Mouse (Mus musculus) lung, embryonic 14.5 days (tissue): Measurements from ENCODE around the gene Tbxa2r. TPM values are rescaled to one million over a fixed set of nuclear protein-coding genes. Genes with fewer than 3 reads are reported as not detected.

Source experiments
- ATAC-seq: fragments of 200-750 bp; cut with Nextera tagmentation; 2 replicates; pipeline ENCODE4 v1.8.0; 2017; ENCODE audit warnings: mild to moderate bottlenecking, moderate TSS enrichment, moderate library complexity; ENCODE audit not compliant: insufficient read depth
- DNase-seq: peaks from one replicate; pipeline ENCODE4 v3.0.0-alpha.2; 2015
- H3K27ac ChIP-seq: fragments of 300-500 bp; sonication (generic); 2 replicates; pipeline ENCODE4 v1.5.1; 2014; ENCODE audit warnings: low read depth, mild to moderate bottlenecking, moderate library complexity
- H3K27me3 ChIP-seq: fragments of 300-500 bp; sonication (generic); 2 replicates; pipeline ENCODE4 v1.6.1; 2014; ENCODE audit warnings: low read length, control low read depth; ENCODE audit not compliant: insufficient read depth
- H3K36me3 ChIP-seq: fragments of 300-500 bp; sonication (generic); 2 replicates; pipeline ENCODE4 v1.6.1; 2014; ENCODE audit warnings: control low read depth; ENCODE audit not compliant: insufficient read depth
- H3K4me1 ChIP-seq: fragments of 300-500 bp; sonication (generic); 2 replicates; pipeline ENCODE4 v1.6.1; 2014; ENCODE audit warnings: antibody characterized with exemption, control low read depth; ENCODE audit not compliant: insufficient read depth
- H3K4me2 ChIP-seq: fragments of 300-500 bp; sonication (generic); 2 replicates; pipeline ENCODE4 v1.6.1; 2014; ENCODE audit warnings: mild to moderate bottlenecking
- H3K4me3 ChIP-seq: fragments of 300-500 bp; sonication (generic); 2 replicates; pipeline ENCODE4 v1.5.1; 2014; ENCODE audit warnings: low read depth, low read length
- H3K9ac ChIP-seq: fragments of 300-500 bp; sonication (generic); 2 replicates; pipeline ENCODE4 v1.6.1; 2014
- H3K9me3 ChIP-seq: fragments of 300-500 bp; sonication (generic); 2 replicates; pipeline ENCODE4 v1.6.1; 2016; ENCODE audit warnings: low read depth, low read length, control low read depth
- CTCF ChIP-seq: IDR thresholded peaks from 2 replicates; pipeline ENCODE4 v1.5.1; 2016; ENCODE audit warnings: antibody characterized with exemption, low read depth
- WGBS: fragments of 180-500 bp; shearing (Covaris S2); extraction: QIAGEN DNeasy Blood & Tissue Kit; methylation state at CpG from one replicate; pipeline ENCODE4 v1.1.7; 2014; 5-methylcytosine and 5-hydroxymethylcytosine counted together
- polyA plus RNA-seq: library from polyadenylated mRNA; unstranded; fragments of >200 nt; fragmentation: Nextera tagmentation; extraction: Ambion mirVana; gene quantifications from 2 replicates; pipeline ENCODE4 v1.2.1, GENCODE M21; 2014

The Tbxa2r gene
- polyA plus RNA-seq, 1 experiment from 2014 or later = 15.0 TPM

- Histone ChIP-seq H3K4me1 (peaks cover 19% of the 10 kb centered on the region; the same call in 1 of the 2 replicates), H3K9ac (peak overlapping the region; percentile 59), H3K4me3 (peak overlapping the region; percentile 98), H3K27me3 (no peaks in the 10 kb centered on the region), H3K36me3 (peaks cover 59% of the 10 kb centered on the region), H3K4me2 (peak overlapping the region; percentile 76), H3K27ac (peak overlapping the region; percentile 87), H3K9me3 (no peaks in the 10 kb centered on the region)
- no peak for TF ChIP-seq CTCF
- DNase-seq (peak; percentile 100), ATAC-seq (peak; percentile 25; the same call in 1 of the 2 replicates)
- 2% methylated on average over 38 of the region's 38 CpGs for WGBS
These were observed 8.6 kb upstream of the Tbxa2r start for GRCm38 (mm10) chr10:81319741-81320549.

- under 1% methylated on average over 68 of the region's 68 CpGs for WGBS
- Histone ChIP-seq H3K4me1 (peaks cover 19% of the 10 kb centered on the region; the same call in 1 of the 2 replicates), H3K9ac (peak within 1 kb of the TSS; percentile 87), H3K36me3 (peaks cover 61% of the 10 kb centered on the region), H3K27me3 (no peaks in the 10 kb centered on the region), H3K9me3 (no peaks in the 10 kb centered on the region), H3K27ac (peak within 1 kb of the TSS; percentile 87), H3K4me2 (peak within 1 kb of the TSS; percentile 76), H3K4me3 (peak within 1 kb of the TSS; percentile 98)
- peak; percentile 88 for ATAC-seq
- DNase-seq = peak; percentile 100
- TF ChIP-seq CTCF = peak; percentile 59
These were observed 7.8 kb upstream of the Tbxa2r start, which contains the start of gene Cactin for GRCm38 (mm10) chr10:81320550-81321347. Gene Cactin, plus strand, starts transcription at chr10:81321103.

GRCm38 (mm10) chr10:81321436-81321835 is 7.1 kb upstream of the Tbxa2r start:
- ATAC-seq = no peak; the same call in 1 of the 2 replicates
- WGBS = 3% methylated on average over 20 of the region's 20 CpGs
- no peak for TF ChIP-seq CTCF

GRCm38 (mm10) chr10:81322444-81322843 is 6.1 kb upstream of the Tbxa2r start:
- Histone ChIP-seq H3K4me2 (peak overlapping the region; percentile 76), H3K27me3 (no peaks in the 10 kb centered on the region), H3K4me3 (peak overlapping the region; percentile 98), H3K4me1 (peaks cover 10% of the 10 kb centered on the region; the same call in 1 of the 2 replicates), H3K9me3 (no peaks in the 10 kb centered on the region), H3K27ac (no peak overlapping the region), H3K9ac (no peak overlapping the region), H3K36me3 (peaks cover 68% of the 10 kb centered on the region)
- no peak for TF ChIP-seq CTCF
- DNase-seq = no peak
- ATAC-seq = no peak
- 91% methylated on average over 27 of the region's 27 CpGs for WGBS

More at GRCm38 (mm10) chr10:81321436-81321835, 7.1 kb upstream of the Tbxa2r start:
- no peak for DNase-seq
- Histone ChIP-seq H3K4me1 (peaks cover 18% of the 10 kb centered on the region; the same call in 1 of the 2 replicates), H3K4me3 (peak overlapping the region; percentile 98), H3K27ac (peak overlapping the region; percentile 86), H3K9ac (peak overlapping the region; percentile 87), H3K4me2 (peak overlapping the region; percentile 76), H3K27me3 (no peaks in the 10 kb centered on the region), H3K9me3 (no peaks in the 10 kb centered on the region), H3K36me3 (peaks cover 61% of the 10 kb centered on the region)

- no peak for DNase-seq
- 89% methylated on average over 23 of the region's 23 CpGs for WGBS
- no peak for ATAC-seq
- H3K27me3 ChIP-seq = no peaks in the 10 kb centered on the region
- H3K27ac ChIP-seq = no peak overlapping the region
- no peak for TF ChIP-seq CTCF
- H3K36me3 ChIP-seq = peaks cover 59% of the 10 kb centered on the region
- no peak overlapping the region for H3K4me2 ChIP-seq
- no peaks in the 10 kb centered on the region for H3K9me3 ChIP-seq
- no peak overlapping the region for H3K4me3 ChIP-seq
- no peak overlapping the region for H3K9ac ChIP-seq
- peaks cover 16% of the 10 kb centered on the region for H3K4me1 ChIP-seq
These were observed 5.3 kb upstream of the Tbxa2r start for GRCm38 (mm10) chr10:81323141-81323775.

GRCm38 (mm10) chr10:81323791-81324530 is 4.6 kb upstream of the Tbxa2r start:
- H3K4me1 ChIP-seq = peaks cover 17% of the 10 kb centered on the region
- H3K27ac ChIP-seq = no peak overlapping the region
- H3K36me3 ChIP-seq = peaks cover 52% of the 10 kb centered on the region
- no peaks in the 10 kb centered on the region for H3K27me3 ChIP-seq
- H3K4me3 ChIP-seq = no peak overlapping the region
- 93% methylated on average over 18 of the region's 18 CpGs for WGBS
- no peak for TF ChIP-seq CTCF
- ATAC-seq (no peak), DNase-seq (no peak)
- H3K9me3 ChIP-seq = no peaks in the 10 kb centered on the region
- no peak overlapping the region for H3K9ac ChIP-seq
- H3K4me2 ChIP-seq = no peak overlapping the region
